Mouse (Mus musculus): ENCODE results near the gene Odf3.

Odf3 gene

DNA sequence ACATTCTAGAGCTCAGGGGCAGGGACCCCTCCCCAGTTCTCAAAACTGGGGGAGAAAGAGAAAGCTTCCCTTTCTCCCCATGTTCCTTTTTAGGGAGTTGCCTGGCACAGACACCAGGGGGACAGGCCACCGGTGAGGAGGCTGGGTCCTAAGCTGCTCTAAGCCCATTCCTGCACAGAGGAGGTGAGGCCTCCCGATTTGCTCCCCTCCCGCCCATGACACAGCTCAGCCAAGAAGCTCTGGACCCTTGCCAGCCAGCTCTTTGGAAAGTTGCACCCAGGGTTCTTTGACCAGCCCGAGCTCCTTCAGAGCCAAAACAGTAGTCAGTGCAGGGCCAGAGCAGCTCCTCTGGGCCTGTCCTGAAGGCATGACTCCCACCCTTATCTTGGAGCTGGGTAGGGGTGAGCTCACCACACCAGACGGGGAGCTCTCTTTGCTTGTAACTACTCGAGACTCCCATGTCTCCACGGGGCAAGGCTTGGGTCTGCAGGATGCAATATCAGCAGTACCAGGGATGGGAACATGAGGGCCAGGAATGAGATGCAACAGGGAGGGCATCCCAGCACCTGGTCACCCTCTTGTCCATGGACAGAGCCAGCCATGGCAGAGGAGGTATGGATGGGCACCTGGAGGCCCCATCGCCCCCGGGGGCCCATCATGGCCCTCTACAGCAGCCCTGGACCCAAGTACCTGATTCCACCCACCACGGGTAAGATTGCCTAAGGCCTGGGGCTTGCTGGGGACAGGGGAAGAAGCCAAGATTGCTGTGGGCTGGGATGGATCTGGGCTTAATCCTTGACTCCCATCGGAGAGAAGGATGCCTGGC is at the start of gene Odf3:
Gene Odf3 (plus strand): TSS at position 51 of the 826 bp plus-strand sequence.
- peak in 1 of 2 experiments; percentile 76 for DNase-seq (ENCODE audit: low spot score in 2 of 2)

DNA sequence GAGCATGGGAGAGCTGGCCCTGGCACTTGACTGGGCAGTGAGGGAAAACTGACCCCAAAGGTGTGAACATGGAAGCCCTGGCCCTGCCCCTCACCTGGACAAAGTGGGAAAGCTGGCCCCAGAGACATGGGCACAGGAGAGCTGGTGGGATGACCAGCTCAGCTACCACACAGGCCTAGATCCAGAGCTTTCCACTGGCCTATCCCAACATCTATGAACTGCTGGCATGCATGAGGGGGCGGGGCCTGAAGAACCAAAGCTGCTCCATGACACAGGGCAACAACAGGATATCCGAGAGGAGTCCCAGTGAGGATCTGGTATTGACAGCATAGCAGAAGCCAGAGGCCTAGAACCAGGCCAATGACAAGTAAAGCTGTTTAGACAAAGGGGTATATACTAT is 49.4 kb upstream of the Odf3 start:
- no peak for DNase-seq (ENCODE audit: low spot score in 2 of 2)

DNA sequence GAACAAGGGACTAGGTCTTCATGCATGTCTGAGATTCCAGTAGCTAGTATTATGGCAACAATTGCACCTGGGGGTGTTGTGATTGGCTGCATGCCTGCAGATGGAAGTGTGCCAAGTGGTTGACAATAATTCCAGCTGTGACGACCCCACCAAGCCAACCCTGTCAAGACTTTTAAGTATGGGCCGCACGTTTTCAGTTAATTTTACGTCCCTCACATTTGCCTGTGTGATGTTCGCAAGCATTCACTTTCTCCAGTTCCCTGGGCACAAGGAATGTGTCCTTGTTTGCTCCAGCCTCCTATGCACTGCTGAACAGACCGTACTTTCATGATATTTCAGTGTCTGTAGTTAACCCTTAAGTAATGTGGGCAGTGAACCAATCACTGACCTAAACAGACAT is 45.0 kb upstream of the Odf3 start:
- no peak for DNase-seq (ENCODE audit: low spot score in 2 of 2)

DNA sequence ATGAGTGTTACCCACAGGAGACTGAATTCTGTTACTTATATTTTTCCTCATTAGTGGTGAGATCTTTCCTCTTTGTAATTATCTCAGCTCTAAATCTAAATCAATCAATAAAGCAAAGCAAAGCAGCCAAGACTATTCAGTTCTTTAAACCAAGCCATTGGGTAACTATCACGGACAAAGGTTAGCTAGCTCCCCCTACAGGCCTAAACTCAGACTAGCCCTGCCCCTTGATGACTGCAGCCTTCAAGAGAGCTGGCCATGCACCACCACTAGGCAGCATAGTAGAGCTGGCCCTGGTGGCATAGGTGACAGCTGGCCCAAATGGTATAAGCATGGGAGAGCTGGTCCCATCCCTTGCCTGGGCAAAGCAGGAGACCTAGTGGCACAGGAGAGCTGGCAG is 41.9 kb upstream of the Odf3 start:
- DNase-seq (ENCODE audit: low spot score in 2 of 2), result no peak

- no peak for DNase-seq (ENCODE audit: low spot score in 2 of 2)
Measured at GRCm38 (mm10) chr7:140810496-140810895, 37.1 kb upstream of the Odf3 start.

DNA sequence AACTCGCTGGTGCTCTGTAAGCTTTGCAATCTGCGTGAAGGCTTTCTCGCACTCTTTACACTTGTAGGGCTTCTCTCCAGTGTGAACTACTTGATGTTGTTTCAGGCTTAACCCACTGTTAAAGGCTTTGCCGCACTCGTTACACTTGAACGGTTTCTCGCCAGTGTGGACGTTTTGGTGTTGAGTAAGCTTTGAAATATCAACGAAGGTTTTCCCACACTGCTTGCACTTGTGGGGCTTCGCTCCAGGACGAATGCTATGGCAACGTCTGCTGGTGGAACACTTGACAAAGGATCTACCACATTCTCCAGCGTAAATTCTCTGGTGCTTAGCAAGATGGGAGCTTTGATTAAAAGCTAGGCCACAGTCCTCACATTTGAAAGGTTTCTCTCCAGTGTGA is 35.9 kb upstream of the Odf3 start:
- DNase-seq (ENCODE audit: low spot score in 2 of 2), result no peak

DNA sequence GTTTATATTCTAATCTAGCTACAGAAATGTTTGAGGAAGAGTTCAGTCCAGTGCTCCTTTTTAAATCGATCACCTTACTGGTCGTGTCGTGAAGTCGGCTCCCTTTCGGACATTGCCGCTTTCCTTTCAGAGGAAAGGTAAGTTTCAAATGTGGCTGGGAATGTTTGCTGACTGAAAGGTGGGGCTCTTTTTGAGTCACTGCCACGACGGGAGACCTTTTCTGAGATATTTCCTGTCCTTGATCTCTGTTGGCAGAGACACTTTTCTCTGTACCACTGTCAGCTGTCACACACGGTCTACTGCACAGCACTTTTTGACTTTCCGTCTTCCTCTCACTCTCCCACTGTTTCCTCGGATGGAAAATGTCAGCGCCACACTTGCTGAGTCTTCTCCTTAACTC is 34.8 kb upstream of the Odf3 start:
- no peak for DNase-seq (ENCODE audit: low spot score in 2 of 2)

GRCm38 (mm10) chr7:140820173-140820572 is 27.4 kb upstream of the Odf3 start:
- no peak for DNase-seq (ENCODE audit: low spot score in 2 of 2)

GRCm38 (mm10) chr7:140821305-140821652 is 26.3 kb upstream of the Odf3 start:
- no peak for DNase-seq (ENCODE audit: low spot score in 2 of 2)

GRCm38 (mm10) chr7:140821653-140822329 is 25.8 kb upstream of the Odf3 start, which contains the start of gene Zfp941:
Zfp941 (minus strand) TSS chr7:140822178.
- DNase-seq (ENCODE audit: low spot score in 2 of 2), result peak in 1 of 2 experiments; percentile 61

DNA sequence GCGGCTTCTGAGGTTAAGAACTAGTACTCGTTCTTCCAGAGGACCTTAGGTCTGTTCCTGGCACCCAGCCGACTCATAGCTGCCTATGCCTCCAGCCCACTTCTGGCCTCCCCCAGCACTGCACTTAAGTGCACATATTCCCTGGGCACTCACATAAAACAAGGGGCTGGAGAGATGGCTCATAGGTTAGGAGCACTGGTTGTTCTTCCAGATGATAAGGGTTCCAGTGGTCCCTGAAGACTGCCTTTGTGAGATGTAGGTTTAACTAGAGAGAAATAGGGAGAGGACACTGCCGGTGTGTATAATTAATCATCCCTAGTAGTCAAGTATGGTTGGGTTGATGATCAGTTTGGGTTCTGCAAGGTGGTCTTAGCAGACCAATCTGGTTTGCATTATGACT is 24.9 kb upstream of the Odf3 start:
- peak in 1 of 2 experiments; percentile 52 for DNase-seq (ENCODE audit: low spot score in 2 of 2)

DNA sequence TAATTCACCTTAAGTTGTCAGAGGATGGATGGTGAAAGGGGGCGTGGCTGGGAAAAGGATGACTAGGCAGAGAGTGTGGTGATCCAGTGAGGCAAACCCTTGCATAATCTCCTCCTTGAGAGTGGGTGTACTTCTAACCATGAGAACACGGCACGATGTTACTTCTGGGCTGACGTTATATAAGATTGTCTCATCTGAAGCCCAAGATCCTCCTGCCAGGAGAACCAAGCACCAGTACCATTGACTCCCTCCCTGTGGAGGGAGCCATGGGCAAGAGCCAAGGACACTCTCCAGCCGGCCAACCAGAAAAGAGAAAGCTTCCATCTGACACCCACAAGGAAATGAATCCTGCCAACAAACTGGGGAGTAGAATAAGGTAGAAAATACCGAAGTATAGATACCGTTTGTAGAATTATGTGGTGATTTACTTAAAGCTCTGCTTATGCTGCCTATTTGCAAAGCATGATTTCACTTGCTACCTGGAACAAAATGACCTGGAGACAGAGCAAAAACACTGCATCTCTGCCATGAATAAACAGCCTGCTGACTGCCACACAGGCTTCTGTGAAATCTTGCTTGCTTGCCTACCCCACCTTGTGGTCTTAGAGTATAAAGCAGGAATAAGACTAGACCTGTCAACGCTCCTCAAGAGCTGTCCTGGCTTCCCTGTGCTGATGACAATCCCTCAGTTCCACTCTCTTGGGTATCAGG is 19.3 kb upstream of the Odf3 start:
- DNase-seq (ENCODE audit: low spot score in 2 of 2), result peak in 1 of 2 experiments; percentile 52

DNA sequence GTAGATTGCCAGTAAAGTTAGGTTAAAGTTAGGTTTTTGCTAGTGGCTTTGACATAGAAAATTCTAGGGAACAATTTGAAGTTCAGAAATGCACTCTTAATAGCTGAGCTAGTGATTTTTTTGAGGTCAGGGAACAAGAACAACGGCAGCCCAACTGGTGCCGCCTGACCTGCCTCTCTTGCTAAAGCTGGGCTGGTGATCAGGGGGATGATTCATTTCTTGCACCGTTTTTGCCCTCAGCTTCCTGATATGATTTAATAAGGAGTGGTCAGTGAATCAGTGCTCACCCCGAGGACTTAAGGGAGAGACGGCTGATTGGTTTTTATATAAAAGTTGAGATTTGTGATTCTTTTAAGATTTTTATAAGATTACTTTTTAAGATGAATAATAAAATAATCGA is 16.2 kb upstream of the Odf3 start:
- DNase-seq (ENCODE audit: low spot score in 2 of 2), result no peak

DNA sequence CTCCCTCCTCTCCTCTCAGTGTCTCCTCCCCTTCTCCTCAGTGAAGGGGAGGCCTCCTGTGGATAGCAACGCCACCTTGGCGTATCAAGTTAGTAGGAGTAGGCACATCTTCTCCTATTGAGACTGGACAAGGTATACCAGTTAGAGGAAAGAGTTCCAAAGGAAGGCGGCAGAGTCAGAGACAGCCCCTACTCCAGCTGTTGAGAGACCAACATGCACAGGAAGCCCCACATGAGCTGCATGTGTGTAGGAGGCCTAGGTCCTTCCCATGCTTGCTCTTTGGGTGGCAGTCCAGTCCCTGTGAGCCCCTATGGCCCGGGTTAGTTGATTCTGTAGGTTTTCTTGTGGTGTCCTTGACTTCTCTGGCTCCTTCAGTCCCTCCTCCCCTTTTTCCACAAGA is 14.3 kb upstream of the Odf3 start:
- DNase-seq (ENCODE audit: low spot score in 2 of 2), result peak in 1 of 2 experiments; percentile 32

GRCm38 (mm10) chr7:140834968-140835757 is 12.4 kb upstream of the Odf3 start, which contains the start of gene Urah:
Urah (plus strand) TSS chr7:140835018.
- peak; percentile 33 to 60 for DNase-seq (ENCODE audit: low spot score in 2 of 2)

- no peak for DNase-seq (ENCODE audit: low spot score in 2 of 2)
Measured at GRCm38 (mm10) chr7:140835758-140836087, 11.9 kb upstream of the Odf3 start.

DNA sequence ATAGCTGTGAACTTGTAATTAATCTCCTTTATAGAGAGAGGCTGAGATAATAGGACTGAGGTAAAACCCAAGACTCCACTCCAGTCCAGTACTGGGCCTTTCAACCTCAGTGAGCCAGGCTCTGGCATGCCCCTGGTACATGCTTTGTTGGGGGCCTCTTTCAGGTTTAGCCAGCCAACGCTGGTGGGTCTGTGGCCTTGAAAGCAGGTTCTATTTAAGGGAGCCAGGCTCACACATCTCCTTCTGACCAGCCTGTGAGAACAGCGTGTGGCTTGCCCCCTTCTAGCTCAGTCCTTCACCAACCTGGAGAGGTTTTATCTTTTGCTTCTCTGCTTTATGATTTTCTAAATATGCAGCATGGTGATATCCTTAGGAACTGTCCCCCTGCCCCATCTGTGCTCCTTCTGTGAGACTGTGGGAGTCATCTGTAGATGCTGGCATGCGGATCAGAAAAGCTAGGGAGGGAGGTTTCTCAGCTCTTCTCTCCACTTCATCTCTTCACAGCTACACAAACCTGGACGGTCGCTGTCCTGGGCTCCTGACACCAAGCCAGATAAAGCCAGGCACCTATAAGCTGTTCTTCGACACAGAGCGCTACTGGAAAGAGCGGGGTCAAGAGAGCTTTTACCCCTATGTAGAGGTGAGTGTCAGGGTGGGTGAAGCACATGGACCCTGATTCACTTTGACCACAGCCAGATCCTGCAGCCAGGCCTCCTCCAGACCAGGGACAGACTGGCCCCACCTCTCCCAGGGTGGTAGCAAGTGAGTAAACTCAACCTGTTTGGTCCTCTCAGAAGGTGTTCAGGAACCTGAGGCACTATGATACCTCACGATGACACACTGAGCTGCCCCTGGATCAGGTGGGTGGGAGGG is 11.1 kb upstream of the Odf3 start:
- peak in 1 of 2 experiments; percentile 57 for DNase-seq (ENCODE audit: low spot score in 2 of 2)

DNA sequence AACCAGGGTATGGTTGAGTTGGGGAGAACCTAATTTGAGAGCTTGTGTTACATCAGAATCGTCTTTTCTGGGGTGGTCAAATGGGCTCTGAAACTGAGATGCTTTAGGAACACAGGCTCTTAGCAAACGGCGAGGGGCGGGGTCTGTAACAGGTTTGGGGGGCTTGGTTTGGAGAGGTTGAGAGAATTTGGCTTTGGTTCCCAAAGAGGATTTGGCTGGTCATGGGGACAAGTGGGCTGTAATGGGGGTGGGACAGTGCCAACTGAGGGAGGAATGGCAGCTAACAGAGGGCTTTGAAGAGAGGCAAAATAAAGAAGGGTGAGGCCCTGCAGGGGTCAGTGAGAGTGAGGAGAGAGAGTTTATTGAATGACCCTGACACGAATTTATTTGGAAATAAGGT is 8.0 kb upstream of the Odf3 start:
- peak in 1 of 2 experiments; percentile 56 for DNase-seq (ENCODE audit: low spot score in 2 of 2)

GRCm38 (mm10) chr7:140840750-140841735 is 6.6 kb upstream of the Odf3 start:
- DNase-seq (ENCODE audit: low spot score in 2 of 2), result peak in 1 of 2 experiments; percentile 33
